Comparison of ENCODE assay signal across 15 mouse cellular contexts in the genomic region with DNA sequence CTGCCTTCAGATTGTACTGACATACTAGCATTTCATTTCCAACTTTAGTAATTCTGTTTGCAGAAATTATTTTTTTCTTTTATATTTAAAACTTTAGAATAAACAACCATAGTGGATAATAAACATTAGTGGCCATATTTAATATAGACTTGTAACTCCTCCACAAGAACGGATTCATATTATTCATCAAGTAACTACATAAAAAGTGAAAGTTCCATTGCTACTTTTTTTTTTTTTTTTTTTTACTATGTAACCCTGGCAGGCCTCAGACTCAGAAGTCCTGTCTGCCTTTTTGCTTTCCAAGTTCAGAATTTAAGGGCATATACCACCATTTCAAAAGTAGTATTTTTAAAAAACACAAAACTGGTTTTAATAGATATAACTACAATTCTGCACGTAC. TPM values are rescaled to one million over a fixed set of nuclear protein-coding genes. Genes with fewer than 3 reads are reported as not detected.
A peak's percentile ranks its signal among the peaks of the same experiment; 100 is the strongest.
DNase-seq lines count a peak whose midpoint lies in the region; ATAC-seq and TF ChIP-seq lines count a peak whose summit lies in the region.
"Had no signal": no experiment of that assay in that cellular context is flagged by ENCODE, and none has a peak within 500 bp of the region (broad histone marks: within the 10 kb centered on the region; RNA-seq: fewer than 3 reads in every experiment).

No protein-coding gene starts in this region.

- ATAC-seq in forebrain, postnatal 0 days, result no peak
- ATAC-seq: activated CD4-positive, CD25-positive, alpha-beta regulatory T cell, adult 4 months; intestine, postnatal 0 days had no signal

- peak overlapping the region; percentile 48 for H3K4me2 ChIP-seq in forebrain, postnatal 0 days (ENCODE audit: low read depth)
- H3K4me2 ChIP-seq in myocyte (ENCODE audit: low read depth), result peak overlapping the region; percentile 79

- TF ChIP-seq CTCF in left cerebral cortex, adult 2 months (IDR thresholded peaks at IDR 0.05), result no peak
- TF ChIP-seq CTCF in forebrain, postnatal 0 days (IDR thresholded peaks at IDR 0.05; ENCODE audit: low read depth), result no peak

- DNase-seq in left cerebral cortex, adult 2 months (ENCODE audit: extremely low spot score in 1 of 2, low spot score in 2 of 2), result no peak
- DNase-seq in left cerebral cortex, adult 11 months (ENCODE audit: low spot score), result no peak
- DNase-seq in Muller cell, postnatal 12 days (ENCODE audit: inconsistent ontology term), result peak; percentile 23
- no peak for DNase-seq in forebrain, postnatal 0 days
- no peak for DNase-seq in spleen, postnatal 36 days (ENCODE audit: low spot score in 2 of 2)
- no peak for DNase-seq in embryo, embryonic 10.5 days (ENCODE audit: low spot score)
- no peak for DNase-seq in kidney, postnatal 25 days
- DNase-seq: cerebellum, postnatal 36 days; heart, adult 18-20 months; lung, postnatal 10 days; right cerebral cortex, postnatal 25 days had no signal

- H3K4me3 ChIP-seq in left cerebral cortex, adult 2 months, result peak overlapping the region; percentile 96
- peak overlapping the region; percentile 24 for H3K4me3 ChIP-seq in forebrain, postnatal 0 days (ENCODE audit: low read depth, low read length)
- peak overlapping the region; percentile 73 for H3K4me3 ChIP-seq in myocyte
- H3K4me3 ChIP-seq: stomach, embryonic 15.5 days had no signal

- no peak overlapping the region; the same call in 1 of the 2 replicates for H3K27ac ChIP-seq in left cerebral cortex, adult 2 months
- H3K27ac ChIP-seq in forebrain, postnatal 0 days (ENCODE audit: low read depth, low read length), result no peak overlapping the region
- H3K27ac ChIP-seq: stomach, embryonic 15.5 days had no signal

- no peaks in the 10 kb centered on the region for H3K27me3 ChIP-seq in forebrain, postnatal 0 days (ENCODE audit: insufficient read depth, low read length)
- no peaks in the 10 kb centered on the region for H3K27me3 ChIP-seq in myocyte (ENCODE audit: control insufficient read depth, insufficient read depth, insufficient read length)
- H3K27me3 ChIP-seq: stomach, embryonic 15.5 days had no signal

- peaks cover 74% of the 10 kb centered on the region for H3K79me2 ChIP-seq in myocyte (ENCODE audit: control insufficient read depth, insufficient read depth)

- H3K9ac ChIP-seq in forebrain, postnatal 0 days, result no peak overlapping the region
- H3K9ac ChIP-seq: stomach, embryonic 15.5 days had no signal

- peaks cover 7% of the 10 kb centered on the region for H3K4me1 ChIP-seq in forebrain, postnatal 0 days (ENCODE audit: insufficient read depth)

- H3K9me3 ChIP-seq in forebrain, postnatal 0 days (ENCODE audit: low read length), result no peaks in the 10 kb centered on the region
- H3K9me3 ChIP-seq: stomach, embryonic 15.5 days had no signal

- intact Hi-C loops in left cerebral cortex, adult 2 months (cut with DNase I), result loop anchor here (5.0 kb wide), 3 partner anchors 78 to 258 kb away; a partner anchor contains a TSS

- 71% methylated on average over 2 of the region's 2 CpGs for WGBS in forebrain, postnatal 0 days

- no peak overlapping the region for H3ac ChIP-seq in myocyte (ENCODE audit: control insufficient read depth, insufficient read length)

- TF ChIP-seq POLR2A in myocyte (IDR thresholded peaks at IDR 0.05; ENCODE audit: insufficient read length, low read depth), result no peak

- H3K36me3 ChIP-seq in forebrain, postnatal 0 days (ENCODE audit: insufficient read depth), result no peaks in the 10 kb centered on the region
- no peaks in the 10 kb centered on the region for H3K36me3 ChIP-seq in myocyte (ENCODE audit: control insufficient read depth, insufficient read depth)
- H3K36me3 ChIP-seq: stomach, embryonic 15.5 days had no signal

TF ChIP-seq in myocyte, 11 proteins besides CTCF, POLR2A, EP300 and RAD21:
- no peak for TF ChIP-seq MAX (IDR thresholded peaks at IDR 0.05; ENCODE audit: low read depth)

RNA-seq across cellular contexts. Expression of a gene that starts 2.9 kb away (rescaled TPM):
- total RNA-seq in left cerebral cortex, adult 2 months (2021), result 10 to 100 TPM; 29.3 to 32.5 TPM
- 29.5 and 44.8 TPM in 2 replicates for total RNA-seq in forebrain, postnatal 0 days (2014; rRNA removed)
- polyA plus RNA-seq in forebrain, postnatal 0 days (2015; fragmentation: Nextera tagmentation; extraction: Ambion mirVana), result 7.7 and 10.8 TPM in 2 replicates
- polyA plus RNA-seq in myocyte (2012; fragmentation: generic; extraction: Trizol), result 3.7 TPM

RNA-seq across cellular contexts. Expression of a gene that starts 43.0 kb away (rescaled TPM):
- 10 to 100 TPM; 11.2 to 12.8 TPM for total RNA-seq in left cerebral cortex, adult 2 months (2021)
- 19.2 and 33.8 TPM in 2 replicates for total RNA-seq in forebrain, postnatal 0 days (2014; rRNA removed)
- polyA plus RNA-seq in forebrain, postnatal 0 days (2015; fragmentation: Nextera tagmentation; extraction: Ambion mirVana), result 19.8 and 29.3 TPM in 2 replicates
- polyA plus RNA-seq in myocyte (2012; fragmentation: generic; extraction: Trizol), result 2.7 TPM

Comparison
In these comparisons a context has a peak if more than half of its experiments do, and no peak if none do; other contexts are left out.
1. H3K4me3 ChIP-seq: peak in every context shown above with its lines; median percentile 96 in left cerebral cortex, adult 2 months; 73 in myocyte; 24 in forebrain, postnatal 0 days.